Mouse (Mus musculus) lung, adult 2 months (tissue): Measurements from ENCODE around the gene Dok4.

Experiments
- CTCF ChIP-seq: fragments of 200-500 bp; IDR thresholded peaks from 2 replicates; pipeline ENCODE4 v1.5.1; 2011; ENCODE audit warnings: mild to moderate bottlenecking, low read length, control low read depth; ENCODE audit not compliant: insufficient read depth
- POLR2A ChIP-seq: fragments of 200-500 bp; IDR thresholded peaks from 2 replicates; pipeline ENCODE4 v1.6.1; 2011; ENCODE audit warnings: low read depth, mild to moderate bottlenecking, control low read depth, low read length, borderline replicate concordance; ENCODE audit errors: extremely low read depth

- TF ChIP-seq POLR2A: peak; percentile 31; the same call in 1 of the 2 replicates
- TF ChIP-seq CTCF: no peak
Observed at GRCm38 (mm10) chr8:94838600-94838999, 37.5 kb downstream of the Dok4 start.
